Mouse (Mus musculus): Measurements from ENCODE around the gene Cdyl2.

Gene Cdyl2

DNA sequence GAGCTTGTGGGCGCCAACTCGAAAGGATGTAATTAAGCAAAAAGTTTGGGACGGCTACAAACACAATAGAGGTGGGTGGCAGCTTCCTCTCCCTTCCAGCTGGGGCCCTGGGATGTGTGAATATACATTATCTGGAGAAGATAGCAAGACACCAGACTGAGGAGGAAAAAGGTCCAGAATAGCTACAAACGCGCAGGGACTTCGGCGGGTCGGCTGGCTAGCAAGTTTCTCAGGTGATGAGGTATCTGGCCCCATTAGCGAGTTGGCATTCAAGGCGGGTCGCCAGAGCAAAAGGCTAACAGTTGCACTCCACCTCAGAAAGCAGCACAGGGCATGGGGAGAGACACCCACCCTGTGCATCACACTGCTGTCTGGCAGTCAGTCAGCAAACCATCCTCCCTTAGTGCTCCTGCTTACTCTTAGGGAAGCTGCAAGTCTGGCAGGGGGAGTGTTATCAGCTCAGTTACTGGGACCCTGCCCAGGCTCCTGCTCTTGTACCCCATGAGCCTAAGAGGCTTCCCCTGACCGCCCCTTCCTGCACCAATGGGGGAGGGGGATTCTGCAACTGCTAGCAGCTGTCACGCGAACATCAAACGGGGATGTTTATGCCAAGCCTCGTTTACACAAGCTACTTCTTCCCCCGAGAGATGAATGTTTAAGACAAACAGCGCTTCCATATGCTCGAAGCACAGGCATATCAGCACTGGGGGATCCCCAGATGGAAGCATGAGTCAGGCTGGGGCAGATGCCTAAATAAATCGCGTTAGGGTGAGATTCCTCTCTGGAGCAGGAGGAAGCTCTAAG, 111.4 kb downstream of the Cdyl2 start:
- no peak for DNase-seq (ENCODE audit: low spot score)

DNA sequence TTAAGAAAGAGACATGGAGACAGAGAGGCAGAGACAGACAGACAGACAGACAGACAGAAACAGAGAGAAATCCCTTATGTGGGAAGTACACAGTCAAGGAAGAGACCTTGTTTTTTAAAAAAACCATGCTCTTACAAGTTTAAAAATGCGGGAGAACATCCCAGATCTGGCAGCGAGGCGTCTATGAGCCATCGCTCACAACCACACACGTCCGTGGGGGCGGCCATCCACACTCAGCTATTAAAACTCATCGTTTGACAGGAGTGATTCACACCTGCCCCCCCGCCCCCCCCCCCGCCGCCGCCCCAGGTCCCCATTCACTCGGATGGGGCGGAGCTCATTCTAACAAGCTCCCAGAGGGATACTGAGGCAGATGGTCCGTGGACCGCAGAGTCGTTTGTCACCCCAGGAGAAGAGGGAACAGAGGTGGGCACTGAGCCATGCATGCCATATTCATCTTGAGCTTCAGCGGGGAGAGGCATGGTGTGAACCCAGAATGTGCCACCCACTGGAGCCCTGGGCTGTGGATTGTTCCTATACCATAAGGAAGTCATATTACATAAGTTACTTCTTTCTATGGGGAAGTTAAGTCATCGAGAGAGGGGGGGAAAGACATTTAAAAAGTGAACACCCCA, 113.0 kb downstream of the Cdyl2 start:
- DNase-seq (ENCODE audit: low spot score): no peak

DNA sequence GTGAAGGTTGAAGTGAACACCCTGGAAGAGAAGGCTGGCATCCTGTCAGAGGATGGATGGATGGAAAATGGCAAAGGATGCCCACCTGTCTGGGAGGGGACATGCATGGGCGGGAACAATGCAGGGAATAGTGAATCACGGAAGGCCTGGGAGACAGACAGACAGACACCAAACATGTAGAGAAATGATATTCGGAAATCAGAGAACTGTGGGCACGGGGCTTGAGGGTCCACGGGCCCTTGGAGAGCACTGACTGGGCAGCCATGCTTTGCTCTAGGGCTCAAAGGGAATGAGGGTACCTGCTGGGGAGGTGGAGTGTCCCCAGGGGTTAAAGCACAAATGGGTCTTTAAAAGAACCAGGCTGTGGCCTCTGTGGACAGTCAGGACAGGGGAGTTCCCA, 113.6 kb downstream of the Cdyl2 start:
- DNase-seq (ENCODE audit: low spot score): no peak

DNA sequence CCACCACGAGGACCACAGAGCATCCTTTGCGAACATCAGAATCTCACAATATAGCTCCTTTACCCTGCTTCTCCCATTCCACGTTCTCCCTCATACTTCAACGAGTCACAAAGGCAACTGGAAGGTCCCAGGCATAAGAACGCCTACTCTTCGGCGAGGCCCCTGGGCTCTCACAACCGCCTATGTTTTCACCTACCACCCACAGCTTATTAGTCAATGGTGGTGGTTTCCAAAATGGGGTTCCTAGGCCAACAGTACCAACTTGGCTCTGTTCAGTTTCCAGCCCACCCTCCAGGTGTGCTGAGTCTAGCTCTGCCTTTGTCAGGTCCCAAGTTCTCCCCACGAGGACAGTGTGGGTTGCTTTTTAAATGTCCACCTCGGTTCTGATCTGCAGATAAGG, 114.0 kb downstream of the Cdyl2 start:
- DNase-seq (ENCODE audit: low spot score): no peak

DNA sequence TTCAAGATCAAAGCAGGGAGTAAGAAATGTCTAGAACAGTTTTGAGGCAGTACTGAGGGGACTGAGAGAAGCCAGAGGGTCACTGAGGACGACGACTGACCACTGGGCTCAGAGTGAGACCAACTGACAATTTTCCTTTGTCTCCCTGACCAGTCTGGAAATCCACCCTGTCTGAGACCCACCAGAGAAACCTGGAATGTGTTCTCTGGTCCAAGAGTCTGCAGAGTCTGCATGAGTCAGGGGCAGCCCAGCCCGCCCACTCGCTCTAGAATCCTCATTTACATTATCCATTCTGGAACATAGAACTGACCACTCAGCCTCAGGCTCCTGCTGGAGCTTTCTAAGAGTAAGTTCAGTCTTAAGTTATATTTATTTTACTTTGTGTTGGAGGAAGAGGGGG, 114.9 kb downstream of the Cdyl2 start:
- DNase-seq (ENCODE audit: low spot score): no peak

DNA sequence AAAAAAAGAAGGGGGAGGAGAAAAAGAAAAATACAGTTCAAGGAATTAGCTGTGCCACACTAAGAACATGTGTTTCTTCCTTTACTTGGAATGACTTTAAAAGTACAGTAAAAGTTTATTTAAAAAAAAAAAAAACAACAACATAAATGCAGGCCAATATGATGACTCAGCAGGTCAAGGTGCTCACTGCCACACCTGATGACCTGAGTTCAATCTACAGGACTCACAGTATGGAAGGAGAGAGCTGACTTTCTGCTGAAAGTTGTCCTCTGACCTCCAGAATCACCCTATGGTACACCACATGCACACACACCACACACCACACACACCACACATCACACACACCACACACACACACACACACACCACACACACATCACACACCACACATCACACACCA, 116.4 kb downstream of the Cdyl2 start:
- no peak for DNase-seq (ENCODE audit: low spot score)

DNA sequence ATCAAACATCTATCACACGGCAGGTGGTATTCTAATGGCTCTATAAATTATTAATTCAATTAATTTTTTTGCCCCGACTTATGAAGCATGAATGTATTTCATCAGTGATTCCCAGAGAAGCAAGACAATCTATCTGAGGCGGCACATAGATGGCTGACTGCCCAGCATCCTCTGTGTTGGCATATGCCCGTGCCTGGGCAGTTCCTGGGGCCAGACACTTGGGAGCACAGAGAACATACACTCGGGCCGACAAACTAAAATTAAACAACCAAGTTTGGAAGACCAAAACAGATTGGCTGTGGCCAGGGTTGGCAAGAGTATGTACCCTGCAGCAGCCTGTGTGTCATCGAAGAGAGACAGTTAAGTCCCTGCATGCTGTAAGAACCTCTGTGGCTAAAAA, 117.9 kb downstream of the Cdyl2 start:
- no peak for DNase-seq (ENCODE audit: low spot score)

DNA sequence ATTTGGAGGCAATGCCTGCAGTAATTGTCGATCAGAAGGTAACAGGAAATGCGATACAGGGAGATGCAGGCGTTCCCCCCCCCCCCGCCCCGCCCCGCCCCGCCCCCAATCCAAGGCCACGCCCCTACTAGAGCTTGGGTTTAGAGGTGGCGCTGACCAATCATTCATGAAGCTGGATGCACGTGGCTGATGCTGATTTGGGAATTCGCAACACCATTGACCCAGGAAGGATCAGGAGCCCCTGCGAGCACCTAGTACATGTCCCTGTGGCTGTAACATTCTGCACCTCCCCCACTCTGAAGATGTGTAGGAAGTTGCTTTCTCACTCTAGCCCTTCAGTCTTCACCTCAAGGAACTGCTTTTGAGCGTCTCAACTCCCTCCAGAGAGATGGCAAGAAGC, 126.6 kb downstream of the Cdyl2 start:
- no peak for DNase-seq (ENCODE audit: low spot score)

DNA sequence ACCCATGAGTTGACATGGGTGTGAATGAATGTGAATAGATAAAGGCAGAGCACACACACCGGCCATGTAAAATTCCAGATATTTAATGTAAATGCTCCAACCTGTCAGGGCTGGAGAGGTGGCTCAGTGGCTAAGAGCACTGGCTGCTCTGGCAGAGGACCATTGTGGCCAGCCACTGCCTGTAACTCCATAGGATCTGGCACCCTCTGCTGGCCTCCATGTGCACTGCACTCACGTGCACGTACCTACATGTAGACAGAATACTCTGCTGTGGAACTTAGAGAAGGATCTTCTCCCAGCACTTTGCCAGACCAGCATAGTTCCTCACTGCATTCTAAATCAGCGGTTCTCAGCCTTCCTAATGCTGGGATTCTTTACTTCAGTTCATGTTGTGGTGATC, 130.0 kb downstream of the Cdyl2 start:
- no peak for DNase-seq (ENCODE audit: low spot score)

DNA sequence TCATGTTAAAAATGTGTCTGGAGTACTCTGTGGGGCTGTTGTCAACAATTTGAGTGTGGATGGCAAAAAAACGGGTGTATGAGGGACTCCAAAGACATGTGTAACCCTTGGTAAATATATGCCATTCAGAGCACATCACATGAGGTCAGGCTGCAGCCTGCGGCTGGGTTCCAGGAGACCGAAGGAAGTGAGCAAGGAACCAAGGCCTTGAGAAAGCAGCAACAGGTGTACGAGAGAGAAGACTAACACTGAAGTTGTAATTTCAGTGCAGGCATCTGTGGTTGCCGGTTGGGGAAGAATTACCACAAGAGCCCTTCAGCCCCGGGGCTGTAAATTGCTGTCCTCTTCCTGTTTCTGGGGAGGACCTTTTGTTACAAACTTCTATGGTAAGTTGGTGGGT, 133.1 kb downstream of the Cdyl2 start:
- no peak for DNase-seq (ENCODE audit: low spot score)

DNA sequence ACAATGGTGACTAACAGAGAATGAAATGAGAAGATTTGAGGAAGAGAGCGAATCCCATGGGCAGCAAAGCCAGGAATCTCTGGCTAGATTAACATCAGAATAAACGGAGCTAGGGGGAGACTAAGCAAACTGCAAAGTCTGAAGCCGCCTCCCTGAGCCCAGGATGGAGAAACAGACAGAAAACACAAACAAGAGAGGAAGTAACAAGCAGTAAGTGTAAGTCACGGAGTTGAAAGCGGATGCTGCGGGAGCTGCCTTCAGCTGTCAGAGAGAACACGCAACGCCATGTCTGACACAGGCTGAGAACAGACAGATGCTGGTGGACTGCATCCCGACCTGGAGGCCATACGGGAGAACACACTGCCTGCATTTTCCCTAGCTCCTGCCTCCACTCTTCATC, 141.6 kb downstream of the Cdyl2 start:
- no peak for DNase-seq (ENCODE audit: low spot score)

DNA sequence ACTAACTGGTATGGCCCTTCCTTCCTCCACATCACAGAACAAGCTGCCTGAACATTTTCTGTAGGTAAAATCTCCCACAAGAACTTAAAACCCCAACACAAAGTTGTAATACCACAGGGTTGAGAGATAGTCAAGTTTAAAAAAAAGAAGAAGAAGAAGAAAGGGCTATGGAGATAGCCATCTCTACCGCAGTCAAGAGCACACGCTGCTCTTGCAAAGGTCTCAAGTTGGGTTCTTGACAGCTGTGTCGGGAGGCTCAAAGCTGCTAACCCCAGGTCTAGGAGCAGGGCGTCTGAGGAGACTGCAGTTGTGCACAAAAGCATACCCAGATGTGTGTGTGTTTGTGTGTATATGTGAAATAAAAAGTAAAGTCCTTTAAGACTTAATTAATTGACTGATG, 142.2 kb downstream of the Cdyl2 start:
- no peak for DNase-seq (ENCODE audit: low spot score)

DNA sequence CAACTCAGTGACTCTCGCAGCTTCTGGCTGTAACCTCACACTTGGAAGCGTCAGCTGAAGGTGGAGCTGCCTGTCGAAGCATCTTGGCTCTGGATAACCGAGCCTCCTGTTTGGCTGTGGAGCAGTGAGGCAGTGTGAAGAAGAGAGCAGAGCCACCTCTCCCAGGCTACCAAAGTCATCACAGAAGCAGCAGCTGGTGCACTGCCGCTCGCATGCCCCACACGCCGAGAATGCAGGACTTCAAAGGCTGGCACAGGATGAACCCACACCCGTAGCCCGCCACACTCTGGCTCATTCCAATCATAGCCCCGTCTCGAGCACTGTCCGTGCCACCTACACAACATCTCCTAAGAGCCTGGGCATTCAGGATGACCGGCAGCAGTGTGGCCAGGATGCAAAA, 142.7 kb downstream of the Cdyl2 start:
- no peak for DNase-seq (ENCODE audit: low spot score)

DNA sequence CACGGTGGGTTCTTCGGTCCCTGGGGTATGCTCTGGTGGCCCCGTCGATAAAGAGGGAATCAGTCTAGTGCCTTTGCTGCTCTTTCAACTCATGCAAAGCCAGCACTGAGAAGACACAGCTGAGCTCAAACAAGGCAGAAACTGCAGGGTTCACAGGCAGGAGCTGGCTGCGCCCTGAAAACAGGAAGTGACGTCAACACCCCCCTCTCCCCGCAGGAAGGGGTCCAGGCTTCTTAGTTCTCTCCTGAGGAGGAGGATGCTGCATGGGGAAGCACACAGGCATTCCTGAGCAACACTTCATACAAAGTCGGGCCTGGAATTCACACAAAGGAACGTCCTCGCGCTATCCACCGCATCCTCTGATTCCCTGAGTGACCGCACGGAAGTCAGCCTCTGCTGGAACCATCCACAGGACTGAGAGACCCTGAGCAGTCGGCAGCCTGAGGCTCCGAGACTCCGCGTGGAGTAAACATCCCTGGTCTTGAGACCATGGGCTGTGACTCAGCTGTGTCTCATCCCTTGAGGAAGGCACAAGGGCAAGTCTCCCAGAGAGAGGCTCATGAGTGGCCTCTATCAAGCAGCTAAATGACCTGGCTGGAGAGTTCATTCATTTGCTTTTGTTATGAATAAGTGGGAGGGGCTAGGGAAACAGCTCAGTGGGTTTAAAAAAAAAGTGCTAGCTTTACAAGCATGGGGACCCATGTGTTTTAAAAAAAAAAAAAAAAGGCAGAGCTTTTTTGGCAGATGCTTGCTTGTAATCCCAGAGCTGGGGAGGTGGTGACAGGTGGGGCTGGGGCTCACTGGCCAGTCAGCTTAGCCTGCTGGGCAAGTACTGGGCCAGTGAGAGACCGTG, 144.9 kb downstream of the Cdyl2 start:
- DNase-seq (ENCODE audit: low spot score): no peak

DNA sequence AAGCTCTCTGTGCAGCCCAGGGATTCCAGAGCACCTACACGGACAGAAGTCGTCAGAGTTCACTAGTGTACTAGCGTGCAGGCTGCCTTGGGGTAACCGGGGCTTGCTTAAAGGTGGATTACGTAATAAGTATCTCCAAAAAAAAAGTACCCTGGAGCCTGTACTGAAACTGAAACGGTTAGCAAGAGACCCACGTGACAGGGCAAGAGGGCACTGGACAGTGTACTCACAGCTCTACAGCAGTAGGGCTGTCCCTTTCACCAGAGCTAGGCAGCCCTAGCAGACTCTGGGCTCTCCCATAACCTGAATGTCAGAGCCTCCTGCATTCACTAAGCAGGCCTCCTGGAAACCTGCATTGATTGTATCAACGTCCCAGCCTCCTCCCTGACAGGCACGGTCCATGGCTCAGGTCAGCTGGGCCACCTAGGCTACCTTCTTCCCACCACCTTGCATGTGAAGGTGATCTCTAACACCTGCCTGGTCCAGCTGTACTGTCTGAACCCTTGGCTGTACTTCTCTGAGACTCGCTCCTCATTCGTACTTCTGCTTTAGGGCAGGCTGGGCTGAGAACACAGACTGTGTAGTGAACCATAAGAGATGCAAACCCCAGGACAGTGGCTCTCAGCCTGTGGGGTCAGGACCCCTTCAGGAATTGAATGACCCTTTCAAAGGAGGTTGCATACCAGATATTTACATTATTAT, 151.3 kb downstream of the Cdyl2 start:
- no peak for DNase-seq (ENCODE audit: low spot score)

DNA sequence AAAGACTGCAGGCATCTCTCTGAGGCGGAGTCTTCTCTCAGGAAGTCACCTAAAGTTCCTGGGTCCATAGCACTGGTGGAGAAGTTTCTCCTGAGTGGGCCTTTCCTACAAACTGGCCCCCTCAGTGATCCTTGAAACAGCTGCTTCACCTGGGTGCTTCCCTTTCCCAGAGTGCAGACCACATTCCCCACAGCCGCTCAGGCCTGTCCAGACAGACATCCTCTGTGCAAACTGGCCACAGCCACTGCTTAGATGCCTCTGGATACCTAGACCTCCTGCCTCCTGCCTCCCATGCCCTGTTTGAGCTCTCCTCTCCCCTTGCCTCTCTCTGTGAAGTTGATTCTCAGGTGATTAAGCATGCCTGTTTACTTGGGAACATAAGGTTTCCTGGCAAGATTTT, 156.1 kb downstream of the Cdyl2 start:
- DNase-seq (ENCODE audit: low spot score): no peak

DNA sequence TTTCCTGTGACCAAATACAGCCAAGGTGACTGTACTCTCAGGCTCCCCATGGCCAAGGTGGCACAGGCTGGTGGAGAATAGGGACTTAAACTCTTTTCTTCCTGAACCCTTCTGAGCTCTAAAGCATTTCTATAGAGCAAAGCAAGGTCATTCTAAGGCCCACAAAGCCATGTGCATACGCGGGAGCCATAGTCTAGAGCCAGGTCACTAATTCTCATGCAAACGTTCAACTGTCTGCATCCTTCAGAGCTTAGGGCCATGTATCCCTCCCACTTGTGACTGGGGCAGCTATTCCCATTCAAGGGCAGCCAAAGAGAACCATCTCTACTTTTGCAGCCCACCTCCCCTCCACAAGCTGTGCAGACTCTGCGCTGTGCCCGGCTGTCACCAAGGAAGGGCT, 159.7 kb downstream of the Cdyl2 start:
- no peak for DNase-seq (ENCODE audit: low spot score)

DNA sequence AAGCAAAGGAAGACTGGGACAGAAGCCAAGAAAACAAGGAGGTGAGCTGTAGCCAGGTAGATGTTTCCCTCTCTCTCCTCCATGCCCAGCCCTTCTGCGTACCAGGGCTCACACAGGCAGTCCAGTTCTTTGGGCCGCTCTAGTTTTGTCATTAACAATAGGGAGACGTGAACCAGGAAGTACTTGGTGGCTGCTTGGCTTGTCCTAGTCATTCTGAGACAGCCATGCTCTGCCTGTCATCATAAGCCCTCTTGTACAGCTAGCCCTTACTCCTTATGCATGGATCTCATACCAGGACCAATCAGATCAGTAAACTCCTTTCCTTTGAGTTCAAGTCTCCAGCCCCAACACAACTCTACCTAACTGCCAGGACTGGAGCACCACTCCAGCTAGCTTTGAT, 180.0 kb downstream of the Cdyl2 start:
- DNase-seq (ENCODE audit: low spot score): no peak

DNA sequence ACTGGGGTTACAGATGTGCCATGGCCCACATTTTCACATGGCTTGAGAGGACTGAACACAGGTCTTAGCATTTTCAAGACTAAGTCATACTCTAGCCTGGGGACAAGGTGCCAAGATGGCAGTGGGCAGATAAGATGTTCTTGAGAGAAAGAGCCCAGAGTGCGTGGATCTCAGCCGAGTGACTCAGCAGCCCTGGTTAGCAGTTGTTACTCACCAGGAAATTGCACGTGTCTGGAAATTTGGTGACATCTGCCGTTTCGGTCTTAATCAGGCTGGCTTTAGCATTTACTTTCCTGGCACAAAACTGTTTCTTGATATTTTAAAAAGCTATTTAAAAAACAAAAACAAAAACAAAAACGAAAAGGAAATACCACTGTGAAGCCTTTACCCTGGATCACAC, 180.5 kb downstream of the Cdyl2 start:
- DNase-seq (ENCODE audit: low spot score): no peak

DNA sequence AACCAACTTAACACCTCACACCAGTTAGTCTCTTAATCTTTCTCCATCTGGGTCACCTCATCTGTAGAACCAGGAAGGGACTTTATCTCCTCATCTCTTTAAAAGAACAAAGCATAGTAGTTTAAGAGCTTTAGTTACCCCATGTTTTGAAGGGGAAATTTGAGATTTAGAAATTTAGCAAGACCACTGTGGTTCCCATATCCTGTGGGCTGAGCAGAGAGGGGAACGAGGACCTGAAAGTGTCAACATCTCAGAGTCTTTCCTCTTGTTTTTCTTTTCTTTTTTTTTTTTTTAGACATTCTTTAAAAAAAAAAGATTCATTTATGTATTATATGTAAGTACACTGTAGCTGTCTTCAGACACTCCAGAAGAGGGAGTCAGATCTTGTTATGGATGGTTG, 189.4 kb downstream of the Cdyl2 start:
- DNase-seq (ENCODE audit: low spot score): no peak

DNA sequence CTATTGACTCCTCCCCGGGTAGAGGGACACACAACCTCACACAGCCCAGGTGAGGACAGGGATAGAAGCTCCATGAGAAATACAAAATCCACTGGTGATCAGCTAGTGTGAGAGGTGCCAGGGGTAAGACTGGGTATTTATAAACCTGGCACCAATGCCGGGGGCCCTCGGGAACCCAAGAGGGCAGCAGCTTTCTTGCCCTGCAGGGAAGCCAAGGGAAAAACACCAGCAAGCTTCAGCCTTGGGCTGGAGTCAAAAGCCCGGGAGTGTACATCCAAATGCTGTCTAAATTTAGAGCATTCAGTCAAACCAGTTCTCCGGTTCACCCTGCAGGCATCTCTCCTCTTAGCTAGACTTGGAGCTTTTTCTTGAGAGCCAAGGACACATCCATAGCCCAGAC, 189.9 kb downstream of the Cdyl2 start:
- DNase-seq (ENCODE audit: low spot score): no peak

DNA sequence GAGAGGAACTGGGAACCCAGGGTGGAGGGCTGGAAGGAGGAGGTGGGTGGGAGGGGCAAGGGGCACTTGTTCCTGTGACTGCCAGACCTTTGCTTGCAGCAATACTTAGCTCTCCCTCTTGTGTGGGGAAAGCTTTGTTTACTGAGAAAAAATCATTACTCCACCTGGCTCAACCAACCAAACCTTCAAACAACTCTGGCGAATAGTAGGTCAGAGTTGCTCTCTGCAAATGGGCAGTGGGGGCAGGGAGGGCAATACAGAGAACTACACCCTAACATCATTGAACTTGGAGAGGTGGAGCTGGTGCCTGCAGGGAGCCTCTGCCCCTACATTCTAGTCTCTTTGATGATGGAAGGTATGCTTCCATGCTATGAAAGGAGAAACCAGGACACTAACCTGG, 192.7 kb downstream of the Cdyl2 start:
- no peak for DNase-seq (ENCODE audit: low spot score)

DNA sequence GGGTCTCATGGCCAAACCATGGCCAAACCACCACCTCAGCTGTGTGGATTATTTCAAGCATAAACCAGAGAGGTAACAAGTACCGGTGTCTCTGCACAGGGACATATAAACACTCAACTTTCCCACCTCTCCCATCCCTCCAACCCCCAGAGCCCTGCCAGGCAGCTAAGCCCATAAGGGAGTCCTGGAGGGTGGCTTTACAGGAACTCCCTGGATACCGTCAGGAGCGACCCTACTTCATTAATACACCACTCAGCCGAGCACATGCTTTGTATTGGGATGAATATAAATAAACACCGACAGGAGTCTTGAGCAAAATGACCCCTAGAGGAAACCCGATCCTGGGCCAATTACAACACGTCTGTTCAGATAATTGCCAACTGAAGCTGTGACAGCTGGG, 194.0 kb downstream of the Cdyl2 start:
- no peak for DNase-seq (ENCODE audit: low spot score)

Data from urinary bladder, postnatal 25 days (tissue).